Mouse (Mus musculus): ENCODE results near the gene Bag5. TPM values are rescaled to one million over a fixed set of nuclear protein-coding genes. Genes with fewer than 3 reads are reported as not detected.
A peak's percentile ranks its signal among the peaks of the same experiment; 100 is the strongest.

Gene Bag5
- polyA plus RNA-seq, 1 experiment from 2014 or later = 57.6 TPM

DNA sequence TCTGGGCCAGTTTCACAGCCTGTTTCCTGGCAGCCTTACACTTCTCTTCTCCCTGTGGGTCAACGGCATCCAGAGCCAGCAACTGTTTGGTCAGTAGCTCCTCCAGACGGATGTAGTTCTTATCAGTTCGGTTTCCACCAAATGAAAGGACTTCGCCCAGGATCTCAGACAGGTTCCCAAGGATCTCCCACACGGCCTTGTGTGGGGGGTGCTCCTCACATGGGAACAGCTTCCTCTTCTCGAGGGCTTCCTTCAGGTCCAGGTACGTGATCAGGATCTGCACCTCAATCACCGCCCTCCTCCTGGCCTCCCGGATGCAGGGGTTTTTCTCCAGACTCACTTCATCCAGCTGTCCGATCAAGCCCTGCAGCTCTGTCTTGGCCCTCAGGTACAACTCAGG lies 3.0 kb downstream of the Bag5 start:
- H3K27me3 ChIP-seq = no peaks in the 10 kb centered on the region
- no peak overlapping the region for H3K4me3 ChIP-seq
- peaks cover 32% of the 10 kb centered on the region for H3K4me1 ChIP-seq (replicated peaks)
- H3K27ac ChIP-seq (replicated peaks) = no peak overlapping the region
- ATAC-seq (ENCODE audit: low read depth) = no peak
- 93% methylated on average over 10 of the region's 10 CpGs for WGBS
- H3K9me3 ChIP-seq = no peaks in the 10 kb centered on the region
- H3K9ac ChIP-seq = no peak overlapping the region
- no peak overlapping the region for H3K4me2 ChIP-seq
- peaks cover 42% of the 10 kb centered on the region for H3K36me3 ChIP-seq

DNA sequence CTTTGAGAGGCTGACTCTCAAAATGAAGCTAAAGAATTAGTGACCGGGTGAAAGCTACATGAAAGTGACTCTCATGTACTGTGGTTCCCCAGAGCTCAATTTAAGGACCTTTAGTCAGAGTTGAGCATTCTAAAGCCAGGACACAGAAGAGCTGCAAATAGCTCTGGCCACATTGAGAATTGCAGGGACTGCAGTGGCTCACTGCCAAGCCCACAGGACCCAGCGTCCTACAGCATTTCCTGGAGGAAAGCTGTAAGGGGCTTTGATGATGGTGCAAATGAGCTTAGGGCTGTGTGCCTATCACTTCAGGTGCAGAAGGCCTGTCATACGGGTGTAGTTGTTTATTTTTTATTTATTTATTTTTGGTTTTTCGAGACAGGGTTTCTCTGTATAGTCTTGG lies 4.9 kb downstream of the Bag5 start:
- peaks cover 26% of the 10 kb centered on the region for H3K4me1 ChIP-seq (replicated peaks)
- H3K9ac ChIP-seq = no peak overlapping the region
- H3K9me3 ChIP-seq = no peaks in the 10 kb centered on the region
- no peak overlapping the region for H3K4me3 ChIP-seq
- no peak for ATAC-seq (ENCODE audit: low read depth)
- WGBS = 83% methylated on average over 4 of the region's 4 CpGs
- H3K27ac ChIP-seq (replicated peaks) = no peak overlapping the region
- no peaks in the 10 kb centered on the region for H3K27me3 ChIP-seq
- H3K4me2 ChIP-seq = no peak overlapping the region
- peaks cover 39% of the 10 kb centered on the region for H3K36me3 ChIP-seq

DNA sequence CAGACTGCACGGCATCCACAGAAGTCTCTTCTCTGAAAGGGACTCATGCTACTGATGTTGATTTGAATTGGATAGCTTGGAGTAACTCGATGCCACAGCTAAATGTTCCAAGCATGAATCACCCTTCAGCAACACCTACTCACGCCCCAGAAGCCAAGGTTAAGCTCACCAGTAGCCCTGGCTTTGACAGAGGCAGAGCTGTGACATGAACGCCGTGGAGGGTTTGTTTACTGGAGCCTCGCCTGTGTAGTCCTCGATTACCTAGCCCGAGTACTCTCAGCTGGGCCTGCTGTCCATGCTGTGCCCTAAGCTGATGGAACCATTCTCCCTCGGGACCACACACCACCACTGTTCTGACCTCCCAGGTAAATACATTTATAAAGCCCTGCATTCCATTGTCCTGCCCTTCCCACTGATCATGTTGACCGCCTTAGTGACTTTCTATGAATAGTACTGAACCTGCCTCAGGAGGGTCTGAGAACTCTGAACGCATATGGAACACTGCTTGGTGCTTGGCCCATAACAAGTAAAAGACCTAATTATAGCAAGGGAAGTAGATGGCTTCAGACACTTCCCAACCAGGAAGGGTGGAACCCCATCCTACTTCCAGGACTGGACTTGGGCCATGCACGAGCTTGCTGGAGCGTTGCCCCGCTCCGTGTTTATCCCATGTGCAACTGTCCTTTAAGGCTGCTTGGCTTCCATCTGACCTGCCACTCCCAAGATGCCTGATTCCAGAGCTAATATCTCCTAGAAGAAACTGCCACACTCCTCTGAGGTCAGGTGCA lies 7.7 kb downstream of the Bag5 start:
- no peaks in the 10 kb centered on the region for H3K27me3 ChIP-seq
- H3K36me3 ChIP-seq = peaks cover 29% of the 10 kb centered on the region
- no peak overlapping the region for H3K4me3 ChIP-seq
- H3K27ac ChIP-seq (replicated peaks) = peak overlapping the region; percentile 74
- 80% methylated on average over 15 of the region's 15 CpGs for WGBS
- H3K9ac ChIP-seq = no peak overlapping the region
- H3K9me3 ChIP-seq = no peaks in the 10 kb centered on the region
- no peak overlapping the region for H3K4me2 ChIP-seq
- ATAC-seq (ENCODE audit: low read depth) = no peak
- H3K4me1 ChIP-seq (replicated peaks) = peaks cover 11% of the 10 kb centered on the region

DNA sequence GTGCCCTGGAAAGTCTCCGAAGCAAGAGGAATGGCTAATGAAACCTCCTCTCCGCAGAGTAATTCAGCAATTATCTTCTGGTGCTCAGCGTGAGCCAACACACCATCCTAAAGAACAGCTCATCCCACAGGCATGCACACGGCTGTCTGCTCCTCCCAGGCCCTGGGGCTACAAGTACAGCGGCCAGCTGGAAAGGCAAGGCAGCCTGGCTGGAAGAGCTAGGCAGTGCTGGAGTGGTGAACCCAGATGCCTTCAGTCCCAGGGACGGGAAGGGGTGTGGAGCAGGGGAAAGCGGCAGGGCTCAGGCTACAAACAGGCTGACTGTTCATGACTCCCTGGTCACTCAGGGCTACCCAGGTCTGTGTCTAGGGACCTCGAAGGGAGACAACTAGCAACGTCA lies 8.4 kb downstream of the Bag5 start:
- no peak overlapping the region for H3K4me2 ChIP-seq
- H3K4me3 ChIP-seq = no peak overlapping the region
- no peaks in the 10 kb centered on the region for H3K27me3 ChIP-seq
- peaks cover 21% of the 10 kb centered on the region for H3K36me3 ChIP-seq
- peak; percentile 55; the same call in 1 of the 2 replicates for ATAC-seq (ENCODE audit: low read depth)
- peaks cover 11% of the 10 kb centered on the region for H3K4me1 ChIP-seq (replicated peaks)
- no peaks in the 10 kb centered on the region for H3K9me3 ChIP-seq
- peak overlapping the region; percentile 74 for H3K27ac ChIP-seq (replicated peaks)
- no peak overlapping the region; the same call in 1 of the 2 replicates for H3K9ac ChIP-seq
- WGBS = 33% methylated on average over 9 of the region's 9 CpGs

DNA sequence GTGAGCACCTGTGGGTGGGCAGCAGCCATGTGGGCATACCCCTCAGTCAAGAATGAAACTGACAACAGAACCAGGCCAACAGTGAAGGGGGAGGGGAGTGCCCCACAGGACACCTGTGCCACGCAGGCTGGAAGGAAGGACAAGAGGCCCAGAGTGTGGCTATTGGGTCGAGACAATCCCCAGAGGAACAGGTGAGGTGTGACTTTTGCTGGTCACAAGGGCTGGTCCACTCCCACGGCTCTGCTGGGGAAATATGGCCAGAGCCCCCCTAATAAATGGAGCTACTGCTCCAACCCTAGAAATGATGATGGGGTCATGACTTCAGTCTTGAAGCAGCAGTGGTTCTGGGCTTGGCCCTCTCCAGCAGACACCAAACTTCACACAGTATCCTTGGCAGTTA lies 9.8 kb downstream of the Bag5 start:
- no peak for ATAC-seq (ENCODE audit: low read depth)
- H3K9ac ChIP-seq = no peak overlapping the region
- no peak overlapping the region for H3K4me3 ChIP-seq
- H3K27me3 ChIP-seq = no peaks in the 10 kb centered on the region
- H3K4me2 ChIP-seq = no peak overlapping the region
- peaks cover 9% of the 10 kb centered on the region for H3K36me3 ChIP-seq
- WGBS = 73% methylated on average over 3 of the region's 3 CpGs
- no peaks in the 10 kb centered on the region for H3K9me3 ChIP-seq
- peaks cover 15% of the 10 kb centered on the region for H3K4me1 ChIP-seq (replicated peaks)
- H3K27ac ChIP-seq (replicated peaks) = no peak overlapping the region

DNA sequence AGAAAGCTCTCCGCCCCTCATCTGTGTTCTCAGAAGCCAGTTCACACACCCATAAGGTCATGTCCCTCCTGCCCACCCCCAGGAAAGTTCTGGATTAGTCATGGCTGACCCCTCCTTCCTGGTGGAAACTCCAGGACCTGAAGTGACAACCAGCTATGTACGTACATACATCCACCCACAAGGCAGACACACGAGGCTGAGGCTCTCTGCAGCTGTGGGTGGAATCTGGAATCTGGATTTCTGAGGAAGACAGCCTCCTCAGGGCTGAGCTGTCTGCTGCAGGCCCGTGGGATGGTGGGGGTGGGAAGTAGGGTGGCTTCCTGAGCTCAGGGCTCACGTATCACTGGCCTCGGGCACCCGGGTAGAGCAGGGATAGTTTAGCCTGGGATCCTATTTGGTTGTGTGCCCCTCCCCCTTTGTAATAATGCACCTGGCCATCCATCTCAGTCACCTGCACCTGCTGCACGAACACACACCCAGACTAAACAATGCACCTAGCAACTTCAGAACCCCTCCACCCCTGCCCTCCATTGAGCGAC lies 12.1 kb downstream of the Bag5 start:
- ATAC-seq (ENCODE audit: low read depth) = no peak
- Histone ChIP-seq H3K4me2 (no peak overlapping the region), H3K36me3 (no peaks in the 10 kb centered on the region), H3K9ac (no peak overlapping the region), H3K4me1 (replicated peaks) (peaks cover 18% of the 10 kb centered on the region), H3K9me3 (no peaks in the 10 kb centered on the region), H3K27me3 (no peaks in the 10 kb centered on the region), H3K27ac (replicated peaks) (no peak overlapping the region), H3K4me3 (no peak overlapping the region)
- 74% methylated on average over 9 of the region's 9 CpGs for WGBS

- no peak for ATAC-seq (ENCODE audit: low read depth)
- Histone ChIP-seq H3K4me1 (replicated peaks) (peaks cover 25% of the 10 kb centered on the region), H3K4me2 (no peak overlapping the region), H3K9ac (no peak overlapping the region), H3K36me3 (no peaks in the 10 kb centered on the region), H3K27ac (replicated peaks) (no peak overlapping the region), H3K4me3 (no peak overlapping the region), H3K9me3 (no peaks in the 10 kb centered on the region), H3K27me3 (no peaks in the 10 kb centered on the region)
- whole genome bisulfite sequencing = 90% methylated on average over 4 of the region's 4 CpGs
Measured at GRCm38 (mm10) chr12:111699542-111699941, 13.5 kb downstream of the Bag5 start.

- Histone ChIP-seq H3K27me3 (no peaks in the 10 kb centered on the region), H3K4me1 (replicated peaks) (peaks cover 32% of the 10 kb centered on the region), H3K9me3 (no peaks in the 10 kb centered on the region), H3K4me3 (no peak overlapping the region), H3K4me2 (no peak overlapping the region), H3K27ac (replicated peaks) (no peak overlapping the region), H3K9ac (peak overlapping the region; percentile 47), H3K36me3 (no peaks in the 10 kb centered on the region)
- WGBS = 66% methylated on average over 6 of the region's 6 CpGs
- no peak for ATAC-seq (ENCODE audit: low read depth)
Measured at GRCm38 (mm10) chr12:111698346-111698913, 14.6 kb downstream of the Bag5 start.

DNA sequence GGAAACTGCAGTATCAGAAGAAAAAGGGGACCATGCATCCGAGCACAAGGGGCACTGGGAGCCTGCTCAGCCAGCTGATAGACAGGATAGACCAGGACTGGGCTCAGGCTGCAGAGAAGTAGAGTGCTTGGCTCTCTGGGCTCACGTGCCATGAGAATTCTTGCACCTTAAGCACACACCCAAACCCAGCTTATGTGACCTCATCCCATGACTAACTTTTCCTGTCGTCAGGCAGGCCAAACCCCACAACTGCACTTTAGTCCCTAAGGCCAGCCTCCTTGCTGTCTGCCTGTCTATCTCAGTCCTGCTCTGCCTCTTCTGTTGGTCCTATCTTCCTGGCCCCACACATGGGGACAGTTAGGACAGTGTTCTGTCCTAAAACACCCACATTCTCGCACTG lies 15.3 kb downstream of the Bag5 start:
- Histone ChIP-seq H3K4me1 (replicated peaks) (peaks cover 40% of the 10 kb centered on the region), H3K9ac (no peak overlapping the region), H3K27ac (replicated peaks) (no peak overlapping the region), H3K27me3 (no peaks in the 10 kb centered on the region), H3K4me3 (no peak overlapping the region), H3K9me3 (no peaks in the 10 kb centered on the region), H3K36me3 (no peaks in the 10 kb centered on the region), H3K4me2 (no peak overlapping the region)
- ATAC-seq (ENCODE audit: low read depth) = no peak
- WGBS = 78% methylated on average over 4 of the region's 4 CpGs

- peaks cover 54% of the 10 kb centered on the region for H3K4me1 ChIP-seq (replicated peaks)
- no peak for ATAC-seq (ENCODE audit: low read depth)
- H3K9ac ChIP-seq = peak overlapping the region; percentile 14; the same call in 1 of the 2 replicates
- no peak overlapping the region for H3K4me3 ChIP-seq
- no peaks in the 10 kb centered on the region for H3K9me3 ChIP-seq
- no peaks in the 10 kb centered on the region for H3K27me3 ChIP-seq
- no peaks in the 10 kb centered on the region for H3K36me3 ChIP-seq
- H3K4me2 ChIP-seq = no peak overlapping the region
- WGBS = 15% methylated on average over 6 of the region's 6 CpGs
- H3K27ac ChIP-seq (replicated peaks) = peak overlapping the region; percentile 94
Measured at GRCm38 (mm10) chr12:111696239-111696638, 16.8 kb downstream of the Bag5 start.

DNA sequence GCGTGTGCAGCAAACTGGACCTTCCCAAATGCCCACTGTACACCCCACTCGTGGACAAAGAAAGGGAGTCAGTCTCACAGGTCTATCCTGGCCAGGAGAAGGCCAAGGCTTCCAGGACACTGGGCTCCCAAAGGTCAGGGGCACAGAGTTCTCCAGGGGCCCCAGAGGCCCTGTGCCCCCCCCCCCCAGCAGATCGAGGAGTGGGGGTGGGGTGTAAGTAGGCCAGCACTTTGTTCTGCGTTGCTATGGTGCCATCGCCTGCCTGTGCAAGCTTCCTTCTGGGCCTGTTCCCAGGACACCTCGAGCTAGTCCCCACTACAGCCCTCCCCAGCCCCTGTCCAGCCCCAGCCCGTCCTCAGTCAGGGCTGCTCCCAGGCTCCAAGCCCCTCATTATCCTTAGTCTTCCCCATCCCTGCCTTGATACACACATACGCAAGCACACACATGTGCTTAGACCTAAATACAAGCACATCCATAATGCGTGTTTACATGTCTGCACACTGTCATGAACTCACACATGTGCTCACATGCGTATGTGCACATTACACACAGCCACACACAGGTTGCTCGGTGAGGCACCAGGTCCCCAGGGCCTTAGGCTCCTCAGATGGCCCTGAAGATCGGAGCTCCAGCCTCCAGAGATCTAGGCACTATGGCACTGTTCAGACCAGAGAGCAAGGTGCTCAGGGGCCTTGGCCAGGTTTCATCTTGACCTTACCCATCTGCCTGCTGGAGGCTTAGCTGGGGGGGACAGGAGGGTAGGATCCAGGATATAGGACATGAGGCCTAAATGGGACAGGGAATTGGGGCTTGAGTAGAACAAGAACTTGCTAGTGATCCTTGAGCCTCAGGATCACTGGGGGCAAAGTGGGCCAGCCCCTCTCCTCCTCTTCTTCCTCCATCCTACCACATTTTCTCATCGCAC lies 17.9 kb downstream of the Bag5 start:
- H3K27ac ChIP-seq (replicated peaks) = peak overlapping the region; percentile 94
- H3K27me3 ChIP-seq = no peaks in the 10 kb centered on the region
- ATAC-seq (ENCODE audit: low read depth) = peak; percentile 68
- H3K9ac ChIP-seq = peak overlapping the region; percentile 59
- no peak overlapping the region for H3K4me3 ChIP-seq
- peak overlapping the region; percentile 38 for H3K4me2 ChIP-seq
- no peaks in the 10 kb centered on the region for H3K9me3 ChIP-seq
- WGBS = 27% methylated on average over 13 of the region's 13 CpGs
- H3K4me1 ChIP-seq (replicated peaks) = peaks cover 65% of the 10 kb centered on the region
- no peaks in the 10 kb centered on the region for H3K36me3 ChIP-seq
